Mouse (Mus musculus) cortical plate, adult 2 months (tissue): ENCODE measurements around the gene Fancd2os.

ENCODE experiments used
- CTCF ChIP-seq: fragments of 200-500 bp; IDR thresholded peaks from 2 replicates; pipeline ENCODE4 v1.5.1; 2011; ENCODE audit warnings: mild to moderate bottlenecking, control low read depth, low read length; ENCODE audit not compliant: insufficient read depth; ENCODE audit errors: extremely low read depth
- POLR2A ChIP-seq: fragments of 200-500 bp; IDR thresholded peaks from 2 replicates; pipeline ENCODE4 v1.6.1; 2011; ENCODE audit warnings: mild to moderate bottlenecking, low read length, control low read depth; ENCODE audit not compliant: insufficient read depth; ENCODE audit errors: extremely low read depth

GRCm38 (mm10) chr6:113564557-113564956, 36.0 kb downstream of the Fancd2os start:
- TF ChIP-seq CTCF, result no peak
- TF ChIP-seq POLR2A, result no peak
